Mouse (Mus musculus) CH12.LX (cell line): Measurements from ENCODE around the gene 2310039H08Rik. TPM values are rescaled to one million over a fixed set of nuclear protein-coding genes. Genes with fewer than 3 reads are reported as not detected.

Experiments used
- DNase-seq: peaks from one replicate; pipeline ENCODE4 v3.0.0-alpha.2; 2013; ENCODE audit errors: extremely low read depth
- H3K27ac ChIP-seq: 2 replicates; pipeline ENCODE4 v1.5.1; 2012; ENCODE audit warnings: low read depth, mild to moderate bottlenecking, control low read depth, moderate library complexity; ENCODE audit not compliant: insufficient read depth
- H3K27me3 ChIP-seq: replicated peaks from 2 replicates; pipeline ENCODE3; 2012; ENCODE audit warnings: inconsistent platforms
- H3K36me3 ChIP-seq, 2 experiments: replicated peaks in 1 of 2; 2 replicates each; pipeline versions ENCODE3 to v1.6.1; 2012; ENCODE audit warnings: inconsistent platforms in 1 of 2, low read length in 1 of 2, mild to moderate bottlenecking in 1 of 2, mixed read lengths in 1 of 2, moderate library complexity in 1 of 2; ENCODE audit not compliant: control insufficient read depth in 1 of 2, insufficient read depth in 1 of 2
- H3K4me1 ChIP-seq, 2 experiments: 2 replicates each; pipeline ENCODE4 v1.6.1; 2012; ENCODE audit warnings: inconsistent platforms in 1 of 2, moderate library complexity in 1 of 2; ENCODE audit not compliant: insufficient read depth in 2 of 2, control insufficient read depth in 1 of 2
- H3K4me2 ChIP-seq: 2 replicates; pipeline ENCODE4 v1.6.1; 2012; ENCODE audit warnings: low read depth, mild to moderate bottlenecking, control low read depth; ENCODE audit not compliant: poor library complexity, insufficient read depth, severe bottlenecking
- H3K4me3 ChIP-seq, 3 experiments: fragments of 150-350 bp in 1 of 3; sonication (generic) in 1 of 3; replicated peaks in 1 of 3; 2 replicates each; pipeline versions ENCODE3 to v1.5.1; 2011 to 2012; ENCODE audit warnings: low read depth in 2 of 3, low read length in 2 of 3, mild to moderate bottlenecking in 2 of 3, moderate library complexity in 2 of 3, control low read depth in 1 of 3, improper control_type of control experiment in 1 of 3, inconsistent platforms in 1 of 3, mixed read lengths in 1 of 3; ENCODE audit not compliant: poor library complexity in 1 of 3
- H3K79me2 ChIP-seq: replicated peaks from 2 replicates; pipeline ENCODE4 v1.6.1; 2012; ENCODE audit warnings: mild to moderate bottlenecking, moderate library complexity; ENCODE audit not compliant: control insufficient read depth, poor library complexity, insufficient read depth, severe bottlenecking; ENCODE audit errors: extremely low read depth
- H3K9ac ChIP-seq: 2 replicates; pipeline ENCODE4 v1.6.1; 2012; ENCODE audit warnings: low read depth, mild to moderate bottlenecking, control low read depth, moderate library complexity; ENCODE audit not compliant: insufficient read depth
- H3K9me3 ChIP-seq: replicated peaks from 2 replicates; pipeline ENCODE3; 2012; ENCODE audit warnings: low read length, inconsistent platforms, mixed read lengths
- ELF1 ChIP-seq: IDR thresholded peaks from 2 replicates; pipeline ENCODE4 v1.6.1; 2014; ENCODE audit warnings: low read depth, mild to moderate bottlenecking, inconsistent platforms, low read length, improper control_type of control experiment
- EP300 ChIP-seq: IDR thresholded peaks from 2 replicates; pipeline ENCODE4 v1.6.1; 2011; ENCODE audit warnings: low read length, improper control_type of control experiment
- IRF4 ChIP-seq: IDR thresholded peaks from 2 replicates; pipeline ENCODE4 v1.6.1; 2014; ENCODE audit warnings: low read depth, mild to moderate bottlenecking, inconsistent platforms, low read length, improper control_type of control experiment
- MAX ChIP-seq: IDR thresholded peaks from 2 replicates; pipeline ENCODE4 v1.6.1; 2011; ENCODE audit warnings: low read length, improper control_type of control experiment
- MEF2A ChIP-seq: IDR thresholded peaks from 2 replicates; pipeline ENCODE4 v1.6.1; 2014; ENCODE audit warnings: low read depth, mild to moderate bottlenecking, inconsistent platforms, low read length, improper control_type of control experiment, borderline replicate concordance
- MYC ChIP-seq: IDR thresholded peaks from 2 replicates; pipeline ENCODE4 v1.6.1; 2011; ENCODE audit warnings: low read depth, mild to moderate bottlenecking, improper control_type of control experiment, low read length
- POLR2A ChIP-seq: IDR thresholded peaks from 2 replicates; pipeline ENCODE4 v1.6.1; 2011; ENCODE audit warnings: low read depth, mild to moderate bottlenecking, improper control_type of control experiment, low read length
- SIN3A ChIP-seq: IDR thresholded peaks from 2 replicates; pipeline ENCODE4 v1.6.1; 2012; ENCODE audit warnings: low read length, improper control_type of control experiment, inconsistent platforms
- SMC3 ChIP-seq: IDR thresholded peaks from 2 replicates; pipeline ENCODE4 v1.6.1; 2011; ENCODE audit warnings: low read depth, low read length, improper control_type of control experiment
- TBP ChIP-seq: conservative IDR thresholded peaks from 2 replicates; pipeline ENCODE4 v1.6.1; 2011; ENCODE audit warnings: low read depth, low read length, improper control_type of control experiment
- TCF12 ChIP-seq: IDR thresholded peaks from 2 replicates; pipeline ENCODE4 v1.6.1; 2014; ENCODE audit warnings: low read depth, mild to moderate bottlenecking, inconsistent platforms, low read length, improper control_type of control experiment
- dilution Hi-C: fragments of 300-500 bp; cut with MboI; formaldehyde crosslinking; loops from 2 replicates; pipeline ENCODE4 v1.14.3; 2020; ENCODE audit warnings: low sequenced_read_pairs; ENCODE audit not compliant: extremely low pct_unique_long_range_greater_than_20kb, extremely low pct_ligation_motif_present
- in situ Hi-C: fragments of 300-500 bp; cut with MboI; formaldehyde crosslinking; loops from 3 replicates; pipeline ENCODE4 v1.14.3; 2019; ENCODE audit warnings: low sequenced_read_pairs, low pct_ligation_motif_present, low pct_unique_long_range_greater_than_20kb, mixed read lengths
- polyA plus RNA-seq: library from polyadenylated mRNA; unstranded; fragments of >175 nt; gene quantifications from 2 replicates; pipeline ENCODE4 v1.2.1, GENCODE M21; 2012; ENCODE audit warnings: low read depth; ENCODE audit not compliant: insufficient read length
- total RNA-seq, 2 experiments: library from RNA; depleted of rRNA; stranded (reverse); fragments of 300-350 nt in 1 of 2; fragments of >200 nt in 1 of 2; gene quantifications; 2 replicates each; pipeline ENCODE4 v1.2.3; 2012 to 2014

Gene 2310039H08Rik
- total and polyA plus RNA-seq, 3 experiments: 33.3 to 79.3 (median 65.8) TPM

- Histone ChIP-seq H3K4me1 (peaks cover 3 to 26% of the 10 kb centered on the region in 2 experiments; a peak in 3 of 4 replicates), H3K27ac (peak overlapping the region; percentile 55), H3K9ac (no peak overlapping the region)
- dilution Hi-C loops: no loop called here
- no peak for TF ChIP-seq TCF12
- peak; percentile 55; the same call in 1 of the 2 replicates for TF ChIP-seq POLR2A
- no peak for TF ChIP-seq ELF1
- TF ChIP-seq, all 38 proteins: peak for 1
- H3K4me2 ChIP-seq: peak overlapping the region; percentile 87; the same call in 1 of the 2 replicates
- H3K79me2 ChIP-seq: peaks cover 8% of the 10 kb centered on the region
- no peaks in the 10 kb centered on the region for H3K9me3 ChIP-seq
- H3K27me3 ChIP-seq: no peaks in the 10 kb centered on the region
- H3K36me3 ChIP-seq: peaks cover 42 to 46% of the 10 kb centered on the region in 2 experiments
- H3K4me3 ChIP-seq: peak overlapping the region in 1 of 3 experiments; percentile 13
- DNase-seq: no peak
- in situ Hi-C loops: loop anchor here (5.0 kb wide), 2 partner anchors 37 to 122 kb away; partner anchors contain the start of gene Cul7
Measured at GRCm38 (mm10) chr17:46774131-46774472, 1.7 kb downstream of the 2310039H08Rik start.

DNA sequence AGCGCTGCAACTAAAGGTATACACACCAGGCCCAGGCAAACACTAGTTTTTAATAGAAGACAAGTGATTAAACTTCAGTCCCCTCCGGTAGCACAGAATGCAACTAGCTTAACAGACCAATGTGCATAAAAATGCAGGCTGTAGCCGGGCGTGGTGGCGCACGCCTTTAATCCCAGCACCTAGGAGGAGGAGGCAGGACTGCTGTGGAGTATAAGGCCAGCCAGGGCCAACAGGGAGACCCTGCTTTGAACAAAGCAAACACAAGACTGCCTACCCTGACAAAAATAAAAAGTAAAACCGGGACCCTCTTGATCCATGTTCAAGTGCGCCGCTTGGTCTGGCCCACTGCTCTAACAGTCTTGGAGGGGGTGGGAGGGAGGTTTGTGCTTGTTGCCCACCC, 2.6 kb downstream of the 2310039H08Rik start:
- Histone ChIP-seq H3K27ac (no peak overlapping the region), H3K36me3 (peaks cover 50 to 55% of the 10 kb centered on the region in 2 experiments), H3K79me2 (peaks cover 17% of the 10 kb centered on the region), H3K4me3 (no peak overlapping the region), H3K4me2 (no peak overlapping the region), H3K9ac (no peak overlapping the region), H3K9me3 (no peaks in the 10 kb centered on the region), H3K27me3 (no peaks in the 10 kb centered on the region), H3K4me1 (peaks cover 5 to 34% of the 10 kb centered on the region in 2 experiments; a peak in 3 of 4 replicates)
- TF ChIP-seq TBP (no peak), MAX (no peak), EP300 (no peak), IRF4 (no peak), SMC3 (no peak), SIN3A (no peak), MEF2A (no peak), MYC (no peak)
- dilution Hi-C loops: no loop called here
- no peak for DNase-seq
- in situ Hi-C loops: no loop called here

- Histone ChIP-seq H3K27ac (no peak overlapping the region), H3K9me3 (no peaks in the 10 kb centered on the region), H3K4me3 (no peak overlapping the region), H3K27me3 (no peaks in the 10 kb centered on the region), H3K4me2 (no peak overlapping the region), H3K9ac (no peak overlapping the region), H3K4me1 (peaks cover 10 to 38% of the 10 kb centered on the region in 2 experiments), H3K79me2 (peaks cover 27% of the 10 kb centered on the region), H3K36me3 (peaks cover 57 to 62% of the 10 kb centered on the region in 2 experiments)
- TF ChIP-seq MEF2A: no peak
- dilution Hi-C loops (no loop called here), in situ Hi-C loops (no loop called here)
- DNase-seq: no peak
Measured at GRCm38 (mm10) chr17:46776087-46776486, 3.7 kb downstream of the 2310039H08Rik start.
